Mouse (Mus musculus) 3134 (cell line): Measurements from ENCODE around the gene Dexi.

ENCODE experiments used
- DNase-seq: peaks from one replicate; pipeline ENCODE4 v3.0.0-alpha.2; 2011; ENCODE audit warnings: low spot score; ENCODE audit not compliant: insufficient read length; ENCODE audit errors: extremely low read depth

The Dexi gene

DNA sequence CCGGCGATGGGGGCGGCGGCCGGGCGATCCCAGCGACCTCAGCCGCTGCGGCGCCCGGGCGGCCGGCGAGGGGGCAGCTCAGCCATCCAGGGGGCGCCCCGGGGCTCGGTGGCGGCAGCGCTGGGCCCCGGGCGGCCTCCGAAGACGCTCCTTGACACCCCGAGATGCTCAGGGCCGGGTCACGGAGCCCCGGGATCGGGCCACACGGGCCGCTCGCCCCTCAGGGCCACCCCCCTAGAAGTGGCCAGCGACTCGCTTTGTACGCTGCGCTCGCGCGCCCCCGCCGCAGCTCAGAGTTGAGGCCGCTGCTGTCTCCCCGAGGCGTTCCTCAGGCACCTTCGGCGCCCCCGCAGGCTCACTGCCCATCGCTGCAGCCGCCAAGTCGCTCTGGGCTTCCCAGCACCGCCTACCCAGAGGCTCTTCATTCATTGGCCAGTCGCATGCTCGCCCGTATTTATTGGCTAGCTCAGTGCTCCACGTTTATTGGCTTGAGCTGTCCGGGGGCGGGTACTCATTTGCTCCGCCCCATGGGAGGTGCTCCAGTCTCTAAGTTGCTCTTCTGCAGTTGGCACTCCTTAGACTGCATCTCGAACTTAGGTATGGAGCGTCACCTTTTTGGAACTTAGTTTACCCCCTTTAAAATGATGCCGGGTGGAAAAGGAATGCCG is at the start of gene Dexi:
TSS of gene Dexi (minus strand) at position 357 of the 668 bp plus-strand sequence.
- DNase-seq = peak; percentile 95

DNA sequence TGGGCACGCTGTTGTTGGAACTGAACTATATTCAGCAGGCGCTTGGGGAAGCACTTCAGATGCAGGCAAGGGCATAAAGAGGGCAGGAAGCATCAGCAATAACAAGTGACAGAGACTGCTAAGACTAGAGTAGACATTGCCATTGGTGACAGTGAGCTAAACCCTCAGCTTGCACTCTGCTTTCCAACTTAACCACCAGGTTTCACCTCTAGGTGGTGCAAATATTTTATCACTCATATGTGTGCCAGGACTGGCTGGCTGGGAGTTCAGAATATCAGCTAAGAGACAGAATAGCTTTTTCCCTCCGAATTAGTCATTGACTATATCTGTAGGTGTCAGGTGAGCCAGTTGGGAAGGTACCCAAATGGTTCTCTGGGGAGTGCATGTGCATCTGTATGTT is 43.7 kb upstream of the Dexi start:
- no peak for DNase-seq

DNA sequence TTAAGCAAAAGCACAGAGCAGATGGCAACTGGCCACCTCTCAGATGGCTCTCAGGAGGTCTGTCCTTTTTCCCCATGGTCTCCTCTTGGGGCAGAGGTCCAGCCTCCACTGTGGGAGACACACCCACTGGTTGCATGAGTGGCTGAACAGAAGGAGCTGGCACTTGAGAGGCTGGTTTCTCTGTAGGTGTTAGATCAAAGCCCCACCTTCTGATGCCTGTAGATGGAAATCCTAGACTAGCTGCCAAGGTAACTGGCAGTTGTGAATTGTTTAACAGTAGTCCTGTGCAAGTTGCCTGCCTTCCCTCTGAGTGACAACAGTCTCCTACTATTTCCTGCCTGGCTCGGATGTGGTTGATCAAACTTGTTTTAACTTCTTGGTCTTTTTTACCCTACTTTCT is 42.3 kb upstream of the Dexi start:
- DNase-seq = peak; percentile 26

DNA sequence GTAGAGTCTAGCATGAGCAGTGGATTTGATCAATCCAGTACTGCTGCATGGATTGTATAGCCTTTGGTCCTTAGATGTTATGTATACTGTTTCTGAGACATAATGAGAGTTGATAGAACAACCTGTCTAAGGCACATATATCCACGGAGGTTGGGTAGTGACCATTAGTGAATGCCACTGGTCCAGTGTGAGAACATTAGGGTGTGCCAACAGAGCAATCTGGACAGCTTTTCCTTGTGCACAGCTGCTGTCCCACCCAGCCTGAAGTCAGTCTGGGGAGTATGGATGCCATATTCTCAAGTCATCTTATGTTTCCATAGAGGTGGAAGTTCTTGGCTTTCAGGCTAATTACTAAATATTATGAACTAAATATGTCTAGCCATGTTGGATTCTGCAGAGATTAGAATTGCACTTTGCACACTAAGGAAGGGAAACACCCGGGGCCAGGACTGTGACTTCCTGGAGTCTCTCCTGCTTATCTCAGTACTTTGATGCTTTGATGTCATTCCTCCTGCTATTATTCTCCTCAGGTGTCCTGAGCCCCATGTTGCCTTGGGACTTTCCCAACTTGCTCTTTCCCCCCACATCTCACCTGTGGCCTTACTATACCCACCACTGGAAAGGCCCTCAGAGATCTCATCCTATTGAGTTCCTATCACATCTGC is 38.5 kb upstream of the Dexi start:
- DNase-seq = no peak

DNA sequence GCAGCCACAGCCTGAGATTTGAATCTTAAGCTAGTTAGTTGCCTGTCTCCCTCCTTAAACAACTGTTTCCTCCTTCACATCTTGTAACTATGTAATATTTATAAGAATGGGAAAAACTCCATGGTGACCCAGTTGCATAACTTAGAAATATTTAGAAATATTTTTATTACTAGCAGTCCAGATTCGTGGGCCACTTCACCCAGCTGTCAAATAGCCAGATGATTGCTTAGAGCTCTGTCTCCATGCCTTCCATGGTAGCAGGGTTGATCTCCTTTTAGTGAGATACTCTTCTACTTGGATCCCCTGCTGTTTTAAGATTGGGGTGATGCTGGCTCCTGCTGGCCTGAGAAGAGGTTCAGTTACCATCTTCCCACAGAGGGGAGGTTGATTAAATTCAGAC is 35.5 kb upstream of the Dexi start:
- DNase-seq = no peak

DNA sequence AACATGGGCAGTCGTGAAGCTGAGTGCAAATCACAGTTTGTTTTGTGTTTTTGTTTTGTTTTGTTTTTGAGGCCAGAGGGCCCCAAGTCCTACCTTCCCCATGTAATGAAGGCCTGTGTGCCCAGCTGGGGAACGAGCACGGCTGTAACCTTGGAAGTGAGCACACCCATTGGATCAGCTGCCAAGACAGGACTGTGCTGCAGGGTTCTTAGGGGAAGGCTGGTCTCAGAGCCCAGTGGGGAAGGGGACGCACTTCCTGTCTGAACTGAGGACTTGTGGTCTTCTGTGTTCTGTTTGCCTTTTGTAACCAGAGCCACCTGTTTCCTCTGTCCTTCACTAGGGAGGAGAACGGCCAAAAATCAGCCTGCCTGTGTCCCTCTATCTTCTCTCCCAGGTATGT is 34.7 kb upstream of the Dexi start:
- DNase-seq = no peak

DNA sequence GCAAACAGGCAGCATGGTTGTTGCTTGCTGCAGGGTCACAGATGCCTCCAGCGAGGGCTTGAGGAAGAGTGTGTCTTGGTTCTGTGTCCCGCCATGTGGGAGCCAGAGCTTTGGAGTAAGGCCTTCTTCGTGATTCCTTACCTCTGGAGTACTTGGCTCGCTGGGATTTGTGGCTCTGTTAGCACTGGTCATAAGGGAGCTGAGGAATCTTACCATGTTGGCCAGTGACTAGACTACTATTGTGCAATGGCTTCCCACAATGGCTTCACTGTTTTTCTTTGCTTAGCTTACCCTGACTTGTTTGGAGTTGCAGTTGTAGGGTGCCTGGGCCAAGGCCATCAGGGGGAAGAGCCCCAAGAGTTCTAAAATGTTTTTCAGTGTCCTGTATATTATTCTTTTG is 33.1 kb upstream of the Dexi start:
- DNase-seq = peak; percentile 67

DNA sequence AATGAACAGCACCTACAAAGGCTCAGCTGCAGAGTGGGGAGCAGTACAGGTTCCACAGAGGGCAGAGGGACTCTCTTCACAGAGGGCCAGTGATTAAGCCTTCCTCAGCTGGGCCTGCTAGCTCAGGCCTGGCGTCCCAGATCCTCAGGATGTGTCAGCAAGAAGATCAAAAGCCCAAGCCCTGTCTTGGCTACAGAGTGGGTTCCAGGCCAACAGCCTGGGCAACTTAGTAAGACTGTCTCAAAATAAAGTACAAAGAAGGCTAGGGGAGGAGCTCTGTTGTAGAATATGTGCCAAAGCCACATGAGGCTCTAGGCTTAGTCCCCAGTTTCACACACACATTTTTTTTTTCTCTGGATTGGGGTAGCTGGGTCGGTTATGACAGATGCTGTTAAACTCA is 32.1 kb upstream of the Dexi start:
- DNase-seq = peak; percentile 68

DNA sequence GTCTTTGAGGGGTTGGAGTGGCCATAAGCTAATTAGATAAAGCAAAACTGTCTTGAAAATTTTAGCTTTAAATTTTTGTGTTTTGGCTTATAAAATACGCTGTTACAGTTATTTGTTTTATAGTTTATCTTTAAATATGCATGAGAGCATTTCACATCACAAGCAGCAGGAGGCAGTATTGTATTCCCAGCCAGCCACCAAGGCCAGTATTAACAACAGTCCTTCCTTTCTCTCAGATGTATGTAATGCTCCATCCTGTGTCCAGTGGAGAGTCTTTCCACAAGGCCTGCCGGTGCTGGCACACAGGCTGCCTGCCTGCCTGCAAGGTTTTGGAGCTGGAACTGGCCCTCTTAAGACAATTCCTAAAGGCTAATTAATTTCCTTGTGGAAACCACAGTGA is 29.0 kb upstream of the Dexi start:
- peak; percentile 30 for DNase-seq

DNA sequence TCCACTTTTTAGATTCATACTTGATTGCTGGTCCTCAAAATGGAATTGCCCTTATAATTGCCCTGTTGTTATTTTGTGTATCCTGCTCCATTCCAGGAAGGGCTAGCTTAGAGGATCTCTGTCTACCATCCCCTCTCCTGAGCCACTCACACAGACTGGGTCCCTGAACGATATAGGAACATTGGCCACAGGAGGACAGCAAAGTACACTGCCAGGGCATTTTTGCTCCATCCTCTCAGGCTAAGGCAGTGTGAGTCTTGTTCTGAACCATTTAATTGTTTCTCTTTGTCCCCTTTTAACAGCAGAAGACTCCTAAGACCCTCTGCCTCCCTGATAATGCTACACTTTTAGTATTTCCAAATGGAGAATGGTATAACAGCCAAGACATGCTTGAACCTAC is 27.9 kb upstream of the Dexi start:
- DNase-seq = no peak

DNA sequence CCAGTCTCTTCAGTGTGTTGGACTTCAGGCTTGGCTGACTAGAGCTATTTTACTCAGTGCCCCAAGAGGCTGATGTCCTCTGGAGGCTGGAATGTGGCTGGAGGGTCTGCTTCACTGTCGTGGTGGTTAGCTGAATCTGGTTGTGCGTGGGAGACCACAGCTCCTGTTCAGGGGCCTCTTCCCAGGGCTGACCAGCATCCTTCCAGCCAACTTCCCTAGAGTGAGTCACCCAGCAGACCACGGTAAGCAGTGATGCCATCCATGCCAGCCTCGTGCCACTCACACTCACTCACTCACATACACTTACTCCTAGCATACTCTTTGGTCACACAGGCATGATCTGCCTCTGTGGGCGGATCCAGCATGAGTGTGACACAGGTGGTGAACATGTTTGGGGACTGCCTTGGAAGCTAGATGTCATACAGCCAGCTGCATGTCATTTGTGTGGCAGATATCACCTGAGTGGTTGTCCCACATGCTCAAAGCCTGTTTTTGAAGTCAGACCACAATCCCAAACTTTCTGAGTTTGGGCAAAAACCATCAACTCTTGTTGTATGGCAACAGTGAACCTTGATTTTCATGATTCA is 27.0 kb upstream of the Dexi start:
- peak; percentile 73 for DNase-seq

DNA sequence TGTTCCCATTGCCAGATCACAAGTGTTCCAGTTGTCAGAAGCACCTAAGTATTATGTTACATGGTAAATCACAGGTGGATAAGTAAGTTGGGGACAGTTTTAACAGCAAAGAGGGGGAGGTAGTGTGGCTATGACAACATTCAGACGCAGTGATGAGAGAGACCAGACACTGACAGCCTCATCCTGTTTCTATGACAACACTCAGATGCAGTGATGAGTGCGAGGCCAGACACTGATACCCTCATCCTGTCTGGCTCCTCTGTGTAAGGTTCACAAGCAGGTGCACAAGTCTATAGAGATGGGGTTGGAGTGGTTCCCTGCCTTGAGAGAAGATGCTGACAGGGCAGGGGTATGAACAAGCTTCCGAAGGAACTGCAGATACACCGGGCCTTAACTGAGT is 24.3 kb upstream of the Dexi start:
- no peak for DNase-seq

DNA sequence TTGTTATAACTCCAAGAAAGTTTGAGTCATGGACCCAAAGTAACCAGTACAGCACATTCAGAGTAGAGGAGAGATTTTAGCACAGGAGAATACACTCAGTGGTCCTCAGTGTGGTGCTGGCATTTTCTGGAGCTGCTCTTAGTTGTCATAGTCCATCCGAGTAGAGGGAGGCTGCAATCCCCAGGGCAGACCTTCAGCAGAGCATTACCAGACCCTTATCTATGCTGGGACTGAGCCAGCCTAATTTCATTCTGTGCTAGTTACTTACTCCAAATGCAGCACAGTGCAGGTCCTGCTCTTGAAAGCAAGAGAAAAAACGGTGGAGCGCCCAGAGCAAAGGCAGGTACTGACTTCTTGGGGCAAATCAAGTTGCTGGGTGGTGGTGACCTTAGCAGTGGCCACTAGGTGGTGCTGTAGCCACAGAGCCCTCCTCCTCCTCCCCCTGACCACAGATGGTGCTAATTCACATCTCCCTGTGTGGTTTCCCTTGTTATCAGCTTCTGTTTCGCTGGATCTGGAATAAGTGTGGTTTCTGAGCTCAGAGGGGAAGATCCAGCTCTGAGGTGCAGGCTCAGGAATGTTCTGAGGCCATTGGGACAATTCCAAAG is 22.5 kb upstream of the Dexi start:
- peak; percentile 53 for DNase-seq

DNA sequence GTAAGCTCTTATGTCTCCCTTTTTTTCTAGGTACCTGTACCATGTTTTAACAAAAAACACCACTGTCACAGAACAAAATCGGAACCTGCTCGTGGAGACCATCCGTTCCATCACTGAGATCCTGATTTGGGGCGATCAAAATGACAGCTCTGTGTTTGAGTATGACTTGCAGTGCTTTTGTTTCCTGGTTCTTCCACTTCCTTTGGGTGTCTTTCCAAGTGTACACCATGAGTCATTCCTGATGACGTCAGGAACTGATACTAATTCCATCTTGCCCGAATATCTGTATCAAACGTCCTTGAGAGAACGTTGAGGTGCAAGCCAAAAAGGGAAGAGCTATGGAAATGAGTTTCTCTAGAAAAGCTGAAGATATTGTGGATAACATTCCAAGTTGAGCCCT is 17.1 kb upstream of the Dexi start:
- DNase-seq = no peak

DNA sequence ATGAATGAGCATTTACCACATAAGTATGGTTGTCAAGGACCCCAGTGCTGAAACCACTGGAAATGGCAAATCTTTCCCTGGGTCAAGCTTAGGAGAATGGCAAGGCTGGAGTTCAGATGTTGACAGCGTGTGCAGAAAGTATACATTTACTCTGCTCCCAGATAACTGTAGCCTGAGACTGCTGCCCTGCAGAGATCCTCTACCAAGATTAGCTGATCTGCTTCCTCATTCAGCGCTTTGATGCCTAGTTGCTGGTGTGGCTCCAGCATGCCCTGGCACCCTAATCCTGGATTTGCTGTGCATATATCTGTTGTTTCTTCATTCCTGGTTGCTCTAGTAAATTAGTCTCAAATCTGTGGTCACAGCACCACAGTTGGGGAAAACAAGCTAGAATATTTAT is 11.0 kb upstream of the Dexi start:
- DNase-seq = no peak

DNA sequence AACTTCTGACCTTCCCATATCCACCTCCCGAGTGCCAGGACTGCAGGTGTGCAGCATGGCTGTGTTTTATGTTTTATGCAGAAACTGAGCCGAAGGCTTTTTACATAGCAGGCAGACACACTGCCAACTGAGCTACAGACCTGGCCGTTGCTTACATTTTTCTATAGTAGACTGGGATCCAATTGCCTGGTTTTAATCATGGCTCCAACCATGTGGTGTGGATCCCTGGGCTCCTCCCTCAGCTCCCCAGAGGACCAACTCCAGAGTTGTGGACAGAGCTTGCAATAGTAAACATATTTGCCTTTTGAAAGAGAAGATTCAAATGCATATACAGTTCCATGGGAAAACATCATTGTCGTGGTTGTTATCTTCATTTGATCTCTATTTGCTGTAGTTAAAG is 8.7 kb upstream of the Dexi start:
- DNase-seq = no peak

DNA sequence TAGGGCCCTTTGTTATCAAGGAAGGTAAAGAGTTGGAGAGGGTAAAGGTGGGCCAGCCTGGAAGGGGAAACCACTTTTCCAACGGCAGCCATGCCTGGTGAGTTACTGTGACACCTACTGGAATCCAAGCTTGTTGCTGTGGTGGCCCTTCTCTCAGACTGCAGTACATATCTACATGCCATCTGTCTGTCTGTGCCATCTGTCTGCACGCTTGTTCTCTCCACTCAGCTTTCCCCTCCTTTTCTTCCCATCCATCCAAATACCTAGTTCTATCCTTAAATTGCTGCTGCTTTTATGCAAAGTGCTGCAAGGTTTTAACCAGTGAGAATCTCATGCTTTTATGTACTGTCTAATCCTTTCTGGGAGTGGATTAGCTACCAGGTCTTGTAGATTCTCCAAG is 6.7 kb upstream of the Dexi start:
- DNase-seq = no peak

DNA sequence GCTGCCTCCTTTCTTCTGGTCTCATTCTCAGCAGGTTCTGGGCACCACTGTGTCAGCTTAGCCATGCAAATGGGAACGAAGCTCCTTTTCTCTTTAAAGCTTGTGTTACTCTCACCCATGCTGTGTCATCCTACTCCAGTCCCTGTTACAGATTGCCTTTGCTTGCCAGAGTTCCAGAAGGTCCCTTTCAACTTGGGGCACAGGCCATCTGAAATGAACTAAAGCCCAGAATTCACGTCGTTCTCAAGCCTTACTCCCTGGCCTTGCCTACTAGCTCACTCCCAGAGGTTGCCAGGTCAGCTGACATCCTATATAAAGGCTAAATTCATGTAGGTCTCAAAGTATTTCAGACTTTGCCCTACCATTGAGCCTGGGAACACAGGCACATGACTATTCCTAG is 6.1 kb upstream of the Dexi start:
- no peak for DNase-seq

DNA sequence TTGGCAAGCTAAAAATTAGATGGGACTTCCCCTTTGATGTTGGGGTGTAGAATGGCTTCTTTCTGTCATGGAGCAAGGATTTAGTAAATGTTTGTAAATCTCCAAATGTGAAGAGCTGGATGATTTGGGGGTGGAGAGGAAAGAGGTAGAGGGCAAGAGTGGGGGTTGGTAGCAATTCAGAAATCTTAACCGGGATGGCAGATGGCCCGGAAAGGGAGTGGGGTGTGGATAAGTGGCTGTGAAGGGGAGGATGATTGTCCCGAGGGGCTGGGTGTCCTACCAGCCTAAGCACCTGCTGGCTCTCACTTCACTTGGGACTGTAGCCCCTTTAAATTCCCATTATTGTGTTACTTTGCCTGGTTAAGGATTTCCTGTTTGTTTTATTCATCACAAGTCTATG is 4.0 kb upstream of the Dexi start:
- no peak for DNase-seq

DNA sequence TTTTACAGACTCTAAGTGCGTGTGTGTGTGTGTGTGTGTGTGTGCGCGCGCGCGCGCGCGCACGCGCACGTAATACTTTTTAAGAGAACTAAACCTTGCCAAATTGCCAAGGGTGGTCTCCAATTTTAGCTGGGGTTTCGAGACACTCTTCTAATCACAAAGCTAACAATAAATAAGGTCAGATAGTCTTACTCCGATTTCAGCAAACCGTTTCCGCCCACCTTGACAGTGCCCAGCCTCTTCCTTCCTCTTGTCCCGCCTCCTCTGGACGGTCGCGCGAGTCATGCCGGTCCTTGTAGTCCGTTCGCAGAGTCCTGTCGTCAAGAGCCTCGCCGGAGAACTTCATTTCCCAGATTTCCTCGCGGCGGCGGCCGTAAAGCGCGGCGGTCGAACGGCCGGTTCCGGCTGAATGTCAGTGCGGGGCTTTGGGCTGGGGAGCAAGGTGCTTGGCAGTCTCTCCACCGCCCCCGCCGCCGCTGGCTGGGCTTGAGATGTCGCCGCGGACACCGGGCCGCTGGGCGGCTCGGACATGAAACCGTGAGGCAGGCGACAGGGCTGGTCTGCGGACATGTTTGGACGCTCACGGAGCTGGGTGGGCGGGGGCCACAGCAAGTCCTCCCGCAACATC is 2.3 kb upstream of the Dexi start, which contains the start of gene Clec16a:
TSS of gene Clec16a (plus strand) at position 345 of the 628 bp plus-strand sequence.
- DNase-seq = peak; percentile 97

DNA sequence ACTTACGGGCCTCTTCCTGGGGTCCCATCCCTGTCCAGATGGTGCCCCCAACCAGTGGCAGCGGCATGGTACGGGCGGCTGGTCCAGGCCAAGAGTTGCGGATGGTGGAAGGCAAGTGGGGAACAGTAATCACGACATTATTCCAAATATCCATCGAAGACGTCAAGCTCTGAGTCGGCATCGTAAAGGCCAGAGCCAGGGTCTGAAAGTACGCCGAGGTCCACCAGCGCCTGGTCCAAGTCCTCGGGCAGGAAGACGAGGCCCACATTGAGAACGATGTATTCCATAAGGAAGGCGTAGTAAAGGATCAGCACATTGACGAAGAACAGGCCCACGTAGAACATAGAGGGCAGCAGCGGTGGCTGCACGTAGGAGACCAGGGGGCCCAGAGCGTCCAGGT is 588 bp downstream of the Dexi start:
- DNase-seq = peak; percentile 55

DNA sequence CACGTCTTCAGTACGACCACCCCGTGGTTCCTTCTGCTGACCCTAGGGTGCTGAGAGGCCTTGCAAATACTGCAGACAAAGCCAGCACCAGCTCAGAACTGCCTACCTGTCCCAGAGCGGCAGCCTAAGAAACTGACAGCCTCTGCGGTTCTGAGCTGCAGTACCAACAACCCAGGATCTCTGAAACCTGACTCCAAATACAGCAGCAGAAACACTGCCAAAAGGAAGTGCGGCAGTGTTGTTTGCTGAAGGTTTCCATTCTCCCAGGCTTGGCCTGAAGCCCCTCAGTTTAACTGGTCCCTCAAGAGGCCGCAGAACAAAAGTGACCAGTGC is 1.3 kb downstream of the Dexi start:
- peak; percentile 40 for DNase-seq
